Mouse (Mus musculus) retina, postnatal 1 day (tissue): ENCODE measurements around the gene Tbc1d15.

ENCODE experiments used
- DNase-seq: peaks from one replicate; pipeline ENCODE4 v3.0.0-alpha.2; 2012

The Tbc1d15 gene

DNA sequence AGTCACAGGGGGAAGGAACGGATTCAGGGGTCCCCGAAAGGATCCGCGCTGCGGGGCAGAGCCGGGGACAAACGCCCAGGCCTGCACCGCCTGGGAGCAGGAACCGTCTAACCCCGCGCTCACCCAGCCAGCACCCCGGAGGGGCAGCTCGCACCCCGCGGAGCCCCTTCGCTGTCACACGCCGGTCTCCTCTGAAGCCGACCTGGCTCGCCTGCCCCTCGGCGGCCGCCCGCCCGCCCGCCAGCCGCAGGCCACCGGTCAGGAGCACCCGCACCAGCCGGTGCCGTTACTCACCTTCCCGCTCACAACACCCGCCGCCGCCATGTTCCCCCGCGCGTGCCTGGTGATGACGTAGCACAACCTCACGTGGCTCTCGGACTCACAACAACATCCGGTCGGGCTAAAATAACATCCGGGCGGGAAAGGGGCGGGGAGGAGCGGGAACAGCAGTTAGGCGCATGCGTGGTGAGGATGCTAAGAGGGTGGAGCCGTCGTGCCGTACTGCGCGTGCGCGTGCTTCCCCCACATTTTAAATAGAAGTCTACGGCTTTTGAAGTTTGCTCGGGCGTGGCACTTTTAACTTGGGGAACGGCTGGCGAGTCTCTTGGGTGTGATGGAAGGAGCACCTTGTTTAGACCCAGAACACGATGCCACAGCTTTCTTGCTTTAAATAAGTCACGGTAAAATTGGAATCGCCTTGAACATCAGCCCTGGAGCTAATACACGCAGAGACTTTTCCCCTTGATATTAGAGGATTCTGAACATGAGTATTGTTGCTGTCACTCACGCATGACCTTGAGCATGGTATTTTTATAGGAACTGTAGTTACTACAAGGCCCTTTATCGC, at the start of gene Tbc1d15:
TSS of gene Tbc1d15 (minus strand) at position 380 of the 847 bp plus-strand sequence.
- peak; percentile 99 for DNase-seq

DNA sequence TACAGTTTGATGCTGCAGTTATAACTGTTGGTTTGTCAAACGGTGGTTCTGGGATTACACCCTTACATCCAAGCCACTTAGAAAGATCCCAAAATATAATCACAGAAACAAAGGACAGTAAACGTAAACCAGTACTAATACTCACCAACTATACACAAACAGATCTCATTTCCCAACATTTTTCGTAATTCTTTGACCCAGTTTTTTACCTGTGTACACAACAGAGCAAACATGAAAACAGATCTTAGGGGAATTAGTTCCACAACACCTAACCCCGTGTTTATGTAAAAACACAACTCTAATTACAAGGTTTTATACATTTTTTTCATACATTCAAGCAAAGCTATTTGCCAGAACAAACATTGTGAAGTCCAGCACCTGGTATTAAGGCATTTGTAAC, 47.4 kb upstream of the Tbc1d15 start:
- DNase-seq: no peak

GRCm38 (mm10) chr10:115297582-115297981, 46.3 kb upstream of the Tbc1d15 start:
- no peak for DNase-seq

GRCm38 (mm10) chr10:115296401-115296935, 45.2 kb upstream of the Tbc1d15 start:
- no peak for DNase-seq

DNA sequence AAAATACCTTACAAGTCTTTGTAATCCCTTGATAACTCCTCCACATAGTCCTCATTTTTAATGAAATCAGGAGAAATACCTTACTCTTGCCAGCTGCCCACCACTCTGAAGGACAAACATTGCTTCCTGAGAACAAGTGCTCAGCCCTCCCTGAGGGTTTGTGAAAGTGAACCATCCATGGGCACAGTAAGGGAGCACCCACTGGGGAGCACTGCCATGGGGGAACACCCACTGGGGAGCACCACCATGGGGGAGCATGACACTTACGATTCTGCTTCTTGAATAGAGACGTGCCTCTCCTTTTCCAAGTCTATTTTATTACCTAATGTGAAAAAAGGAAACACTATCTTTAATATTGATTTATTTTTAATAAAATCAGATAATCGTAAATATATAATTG, 43.9 kb upstream of the Tbc1d15 start:
- no peak for DNase-seq

DNA sequence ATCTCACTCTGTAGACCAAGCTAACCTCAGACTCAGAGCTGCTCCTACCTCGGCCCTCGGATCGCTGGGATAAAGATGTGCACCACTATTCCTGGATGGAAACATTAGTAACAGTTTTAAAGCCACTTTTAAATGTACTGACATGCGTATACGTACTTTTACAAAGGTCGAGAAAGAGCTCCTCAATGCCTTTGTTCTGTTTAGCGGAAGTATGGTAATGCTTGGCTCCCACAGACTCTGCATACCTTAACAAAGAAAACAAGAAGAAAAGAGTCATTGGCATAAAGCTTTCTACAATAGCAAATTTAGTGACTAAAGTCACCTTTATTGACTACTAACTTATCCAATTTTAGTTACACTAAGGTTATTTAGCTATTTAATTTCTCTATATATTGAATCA, 43.4 kb upstream of the Tbc1d15 start:
- no peak for DNase-seq

DNA sequence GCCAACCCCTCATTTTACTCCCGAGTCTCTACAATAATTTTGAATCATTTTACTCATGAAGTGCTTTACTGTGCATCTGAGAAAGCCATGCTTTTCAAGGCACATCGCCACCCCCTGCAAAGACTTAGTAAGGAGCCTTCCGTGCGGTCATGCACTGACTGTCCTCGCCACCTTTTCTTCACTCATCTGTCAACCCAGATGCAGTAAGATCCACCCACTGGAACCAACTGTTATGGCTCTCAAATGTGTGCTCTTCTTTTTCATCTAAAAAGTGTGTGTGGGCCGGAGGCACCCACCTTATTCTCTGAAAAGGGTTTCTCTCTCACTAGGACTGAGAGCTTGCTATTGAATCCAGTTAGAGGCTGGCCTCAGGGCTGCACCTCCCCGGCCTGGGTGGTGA, 42.7 kb upstream of the Tbc1d15 start:
- no peak for DNase-seq

DNA sequence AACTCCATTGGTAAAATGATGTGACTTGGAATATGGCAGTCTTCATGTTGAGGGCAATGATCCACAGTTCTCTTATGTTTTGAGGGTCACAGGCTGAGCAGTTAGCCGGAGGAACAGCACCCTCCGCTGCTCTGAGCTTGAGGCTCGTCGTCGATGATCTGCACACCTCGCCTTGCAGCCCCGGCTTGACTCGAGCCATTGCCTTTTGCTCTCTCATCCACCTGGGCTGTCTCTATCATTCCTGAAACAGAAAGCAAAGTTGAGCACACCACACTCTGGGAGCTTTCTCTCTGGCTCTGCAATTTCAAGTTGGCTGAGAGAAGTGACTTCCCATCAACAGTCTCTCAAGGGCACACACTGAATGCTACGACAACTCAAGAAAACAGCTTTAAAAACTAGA, 39.4 kb upstream of the Tbc1d15 start:
- no peak for DNase-seq

GRCm38 (mm10) chr10:115288856-115289255, 37.6 kb upstream of the Tbc1d15 start:
- DNase-seq: no peak

- DNase-seq: no peak
Measured at GRCm38 (mm10) chr10:115284170-115284569, 32.9 kb upstream of the Tbc1d15 start.

- no peak for DNase-seq
Measured at GRCm38 (mm10) chr10:115281381-115281780, 30.1 kb upstream of the Tbc1d15 start.

DNA sequence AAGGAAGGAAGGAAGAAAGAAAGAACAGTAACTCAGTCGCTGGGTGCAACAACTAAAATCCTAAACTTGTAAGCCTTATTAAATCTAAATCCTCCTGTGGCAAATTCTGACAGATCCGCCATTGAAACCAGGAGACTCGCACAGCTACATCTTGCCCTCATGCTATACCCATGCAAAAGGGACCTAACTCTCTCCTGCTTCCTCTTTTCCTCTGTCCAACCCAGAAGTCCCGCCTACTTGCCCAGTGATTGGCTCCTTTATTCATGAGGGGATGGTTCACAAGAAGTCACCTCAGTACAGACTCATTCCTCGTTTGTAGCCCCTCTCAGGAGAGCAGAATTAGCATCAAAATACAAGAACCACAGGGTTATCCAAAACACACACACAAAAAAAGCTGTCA, 20.4 kb upstream of the Tbc1d15 start:
- no peak for DNase-seq

DNA sequence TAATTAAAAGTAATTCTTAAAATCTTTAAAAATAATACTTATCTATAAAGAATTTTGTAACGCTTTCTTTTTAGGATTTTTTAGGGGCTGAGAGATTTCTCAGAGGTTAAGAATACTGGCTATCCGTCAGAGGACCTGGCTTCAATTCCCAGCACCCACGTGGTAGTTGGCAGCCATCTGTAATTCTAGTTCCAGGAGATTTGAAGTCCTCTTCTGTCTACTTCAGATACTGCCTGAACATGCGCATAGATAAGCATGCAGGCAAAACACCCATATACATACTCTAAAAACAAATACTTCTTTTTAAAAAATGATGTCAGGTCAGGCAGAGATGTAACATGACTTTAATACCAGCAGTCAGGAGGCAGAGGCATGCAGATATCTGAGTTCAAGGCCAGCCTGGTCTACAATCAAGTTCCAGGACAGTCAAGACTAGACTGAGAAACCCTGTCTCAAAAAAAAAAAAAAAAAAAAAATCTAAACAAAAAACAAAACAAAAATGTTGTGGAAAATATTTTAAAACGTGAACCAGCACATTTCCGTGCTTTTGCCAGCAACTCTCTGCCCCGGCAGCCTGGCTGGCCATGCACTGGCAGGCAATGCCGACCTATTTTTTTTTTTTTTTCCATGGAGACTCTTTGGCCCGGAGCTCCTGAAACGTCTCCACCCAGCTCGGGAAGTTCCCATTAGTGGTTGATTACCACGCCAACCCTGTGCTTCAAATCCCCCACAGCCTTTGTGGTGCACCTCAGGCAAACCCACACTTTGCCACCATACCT, 19.5 kb upstream of the Tbc1d15 start:
- no peak for DNase-seq

DNA sequence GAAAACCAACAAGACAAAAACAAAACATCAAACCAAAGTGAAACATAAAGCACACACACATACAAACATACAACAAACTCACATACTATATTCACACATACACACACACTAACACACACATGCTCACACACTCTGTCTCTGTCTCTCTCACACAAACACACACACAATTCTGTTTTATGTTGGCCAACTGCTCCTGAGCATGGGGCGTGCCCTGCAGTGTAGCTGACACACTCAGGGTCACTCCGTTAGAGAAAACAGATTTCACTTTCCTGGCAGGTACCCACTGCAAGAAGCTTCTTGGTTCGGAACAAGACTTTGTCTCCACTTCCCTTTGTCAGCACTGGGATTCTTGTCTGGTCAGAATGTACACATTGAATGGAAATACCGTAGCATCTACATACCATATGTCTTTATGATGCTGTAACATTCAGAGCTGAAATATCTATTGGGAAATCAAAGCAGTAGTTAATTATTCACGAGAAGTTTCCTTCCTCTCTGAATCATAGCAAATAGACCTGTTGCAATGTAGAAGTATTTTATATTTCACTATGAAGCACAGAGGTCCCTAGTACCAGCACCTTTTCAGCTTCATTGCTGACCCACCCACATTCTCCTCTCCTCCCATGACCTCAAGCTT, 11.8 kb upstream of the Tbc1d15 start:
- DNase-seq: no peak

DNA sequence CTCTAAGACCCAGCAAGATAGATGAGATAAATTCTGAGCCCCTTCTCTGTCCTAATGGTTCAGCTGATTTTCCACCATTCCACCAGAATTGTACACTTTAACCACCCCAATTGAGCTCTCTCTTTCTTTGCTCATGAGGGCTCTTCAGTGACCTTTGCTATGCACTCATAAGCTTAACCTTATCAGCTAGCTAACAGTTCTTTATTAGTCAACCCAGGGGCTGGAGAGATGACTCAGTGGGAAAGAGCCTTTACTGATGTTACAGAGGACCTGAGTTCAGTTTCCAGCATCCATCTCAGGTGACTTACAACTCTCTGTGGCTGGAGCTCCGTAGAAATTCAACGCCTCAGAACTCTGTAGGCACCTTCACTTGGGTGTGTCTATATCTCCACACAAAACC, 11.0 kb upstream of the Tbc1d15 start:
- DNase-seq: no peak

DNA sequence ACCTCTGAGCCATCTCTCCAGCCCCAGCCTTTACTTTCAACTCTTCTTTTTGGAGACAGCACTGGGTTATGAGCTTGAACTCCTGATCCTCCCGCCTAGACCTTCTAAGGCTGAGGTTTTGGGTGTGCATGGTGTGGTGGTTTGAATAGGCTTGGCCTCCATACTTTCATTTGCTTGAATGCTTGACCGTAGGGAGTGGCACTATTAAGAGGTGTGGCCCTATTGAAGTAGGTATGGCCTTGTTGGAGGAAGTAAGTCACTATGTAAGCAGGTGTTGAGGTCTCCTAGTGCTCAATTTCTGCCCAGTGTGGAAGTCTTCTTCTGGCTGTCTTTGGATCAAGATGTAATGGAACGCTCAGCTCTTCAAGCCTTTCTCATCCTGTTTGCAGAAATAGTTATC, 10.2 kb upstream of the Tbc1d15 start:
- no peak for DNase-seq

- DNase-seq: no peak
Measured at GRCm38 (mm10) chr10:115256162-115256561, 4.9 kb upstream of the Tbc1d15 start.

- DNase-seq: no peak
Measured at GRCm38 (mm10) chr10:115253521-115253920, 2.3 kb upstream of the Tbc1d15 start.

DNA sequence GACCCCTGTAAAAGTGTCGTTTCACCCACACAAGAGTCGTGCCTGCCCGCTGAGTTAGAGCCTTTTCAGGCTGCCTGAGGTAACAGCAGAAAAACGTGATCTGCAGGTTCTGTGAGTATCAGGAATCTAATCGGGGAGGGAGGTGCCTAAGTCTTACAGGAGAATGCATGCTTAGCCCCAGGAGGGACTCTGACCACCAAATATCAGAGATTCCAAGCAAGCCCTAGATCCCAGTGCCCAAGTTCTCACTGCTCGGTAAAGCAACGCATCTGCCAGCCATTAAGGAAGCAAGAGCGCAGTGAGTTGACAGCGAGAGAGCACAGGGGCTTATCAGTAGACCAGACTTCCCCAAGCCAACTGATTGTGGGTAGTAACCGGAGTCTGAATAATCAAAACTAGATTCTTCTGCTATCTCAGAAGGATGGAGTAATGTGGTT, 1.1 kb upstream of the Tbc1d15 start:
- peak; percentile 27 for DNase-seq

DNA sequence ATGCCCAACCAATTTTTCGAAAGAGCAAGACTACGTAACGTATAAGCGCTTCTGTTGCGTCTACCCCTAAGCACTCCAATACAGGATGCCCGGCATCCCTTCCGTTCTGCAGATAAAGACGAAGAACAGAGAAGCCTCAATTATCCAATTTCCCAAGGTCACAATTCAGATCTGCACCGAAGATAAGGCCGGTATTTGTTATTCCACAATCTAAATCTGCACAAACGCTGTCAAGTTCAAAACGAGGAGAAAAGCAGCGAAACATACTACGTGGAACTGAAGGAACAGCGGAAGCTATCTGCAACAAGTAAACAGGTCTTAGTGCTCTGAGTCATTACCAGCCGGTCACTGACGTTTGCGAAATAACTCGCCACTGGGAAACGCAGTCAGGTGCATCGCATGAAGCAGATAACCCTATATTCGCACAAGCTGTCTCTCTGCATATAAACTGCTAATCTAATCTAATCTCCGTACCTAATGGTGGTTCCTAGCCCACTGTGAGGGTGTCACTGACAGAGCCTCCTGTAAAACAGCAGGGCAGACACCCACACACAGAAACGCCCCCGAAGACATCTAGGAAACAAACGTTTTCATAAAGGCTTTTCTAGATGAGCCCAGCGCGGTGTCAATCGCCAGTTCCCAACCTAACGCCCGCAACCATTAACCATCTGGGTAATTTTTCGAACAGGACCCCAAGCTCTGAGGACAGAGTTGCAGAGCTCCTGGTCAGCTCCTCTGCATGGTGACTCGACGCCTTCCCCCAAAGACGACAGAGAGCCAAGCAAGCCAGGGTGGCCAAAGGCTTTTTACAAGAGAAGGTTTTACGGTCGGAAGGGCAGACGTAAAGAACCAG, 806 bp downstream of the Tbc1d15 start:
- peak; percentile 2 for DNase-seq

- DNase-seq: no peak
Measured at GRCm38 (mm10) chr10:115248041-115248440, 3.2 kb downstream of the Tbc1d15 start.

- no peak for DNase-seq
Measured at GRCm38 (mm10) chr10:115245488-115245887, 5.8 kb downstream of the Tbc1d15 start.
